Mouse (Mus musculus) erythroblast, embryonic 14.5 days (primary cell): Measurements from ENCODE around the gene Dennd1b.

ENCODE experiments used
- GATA1 ChIP-seq: IDR thresholded peaks from 2 replicates; pipeline ENCODE4 v1.6.1; 2012; ENCODE audit warnings: low read length, inconsistent platforms, mixed read lengths
- TAL1 ChIP-seq: IDR thresholded peaks from 3 replicates; pipeline ENCODE4 v1.6.1; 2012; ENCODE audit warnings: low read length, inconsistent platforms, mixed read lengths

DNA sequence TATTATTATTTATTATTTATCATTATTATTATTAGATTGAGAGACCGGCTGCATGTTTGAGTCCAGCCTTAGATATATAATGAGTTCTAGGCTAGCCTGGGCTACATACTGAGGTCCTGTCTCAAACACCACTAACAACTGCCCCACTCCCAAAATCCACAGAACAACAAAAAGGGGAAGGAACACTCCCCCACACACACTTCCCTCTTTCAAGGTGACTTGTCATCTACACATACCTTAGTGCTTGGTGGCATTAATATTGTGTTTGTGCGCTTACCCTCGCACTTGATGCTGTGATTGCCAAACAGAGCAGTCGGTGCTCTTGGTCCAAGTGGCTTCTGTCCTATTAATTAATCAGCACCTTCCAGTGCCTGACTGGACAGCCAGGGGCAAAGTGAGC lies 7.8 kb upstream of the Dennd1b start:
- TF ChIP-seq TAL1 = no peak
- no peak for TF ChIP-seq GATA1
